Mouse (Mus musculus) MEL (cell line): ENCODE results near the gene Lefty1. TPM values are rescaled to one million over a fixed set of nuclear protein-coding genes. Genes with fewer than 3 reads are reported as not detected.

Source experiments
- DNase-seq: peaks from one replicate; pipeline ENCODE4 v3.0.0; 2011; ENCODE audit warnings: low read depth, low spot score
- H3K27ac ChIP-seq: 2 replicates; pipeline ENCODE4 v1.5.1; 2012; ENCODE audit warnings: low read depth, mild to moderate bottlenecking, control low read depth, low read length, moderate library complexity; ENCODE audit not compliant: control insufficient read depth
- H3K27me3 ChIP-seq, 2 experiments: fragments of 150-350 bp in 1 of 2; sonication (generic) in 1 of 2; 2 replicates each; pipeline ENCODE4 v1.6.1; 2012; ENCODE audit warnings: low read length in 2 of 2, mild to moderate bottlenecking in 2 of 2, improper control_type of control experiment in 1 of 2, moderate library complexity in 1 of 2; ENCODE audit not compliant: insufficient read depth in 2 of 2, control insufficient read depth in 1 of 2
- H3K36me3 ChIP-seq, 2 experiments: 2 replicates each; pipeline ENCODE4 v1.6.1; 2012 to 2014; ENCODE audit warnings: low read length in 2 of 2, improper control_type of control experiment in 1 of 2, inconsistent platforms in 1 of 2, mild to moderate bottlenecking in 1 of 2; ENCODE audit not compliant: insufficient read depth in 2 of 2, control insufficient read depth in 1 of 2
- H3K4me1 ChIP-seq, 2 experiments: fragments of 150-350 bp in 1 of 2; sonication (generic) in 1 of 2; 2 replicates each; pipeline ENCODE4 v1.6.1; 2012; ENCODE audit warnings: low read length in 2 of 2, improper control_type of control experiment in 1 of 2, mild to moderate bottlenecking in 1 of 2; ENCODE audit not compliant: insufficient read depth in 2 of 2, control insufficient read depth in 1 of 2
- H3K4me3 ChIP-seq, 2 experiments: fragments of 150-350 bp in 1 of 2; sonication (generic) in 1 of 2; 2 replicates each; pipeline ENCODE4 v1.5.1; 2012; ENCODE audit warnings: low read depth in 2 of 2, low read length in 2 of 2, mild to moderate bottlenecking in 2 of 2, moderate library complexity in 2 of 2, control low read depth in 1 of 2, improper control_type of control experiment in 1 of 2; ENCODE audit not compliant: control insufficient read depth in 1 of 2, insufficient read depth in 1 of 2
- H3K79me2 ChIP-seq: 2 replicates; pipeline ENCODE4 v1.6.1; 2012; ENCODE audit warnings: mild to moderate bottlenecking, low read length, moderate library complexity; ENCODE audit not compliant: control insufficient read depth, poor library complexity, insufficient read depth
- H3K9ac ChIP-seq: 2 replicates; pipeline ENCODE4 v1.6.1; 2012; ENCODE audit warnings: low read depth, mild to moderate bottlenecking, control low read depth, low read length, moderate library complexity; ENCODE audit not compliant: control insufficient read depth, poor library complexity, severe bottlenecking
- H3K9me3 ChIP-seq: fragments of 150-350 bp; sonication (generic); replicated peaks from 2 replicates; pipeline ENCODE4 v1.6.1; 2012; ENCODE audit warnings: mild to moderate bottlenecking, low read length, improper control_type of control experiment, moderate library complexity; ENCODE audit not compliant: insufficient read depth
- CTCF ChIP-seq, 3 experiments: IDR thresholded peaks in 2 of 3; conservative IDR thresholded peaks in 1 of 3; 2 replicates each; pipeline ENCODE4 v1.5.1; 2011 to 2012; ENCODE audit warnings: low read length in 3 of 3, low read depth in 2 of 3, mild to moderate bottlenecking in 2 of 3, improper control_type of control experiment in 1 of 3, inconsistent platforms in 1 of 3, mixed read lengths in 1 of 3, moderate library complexity in 1 of 3; ENCODE audit not compliant: control insufficient read depth in 1 of 3, insufficient read depth in 1 of 3, poor library complexity in 1 of 3, severe bottlenecking in 1 of 3
- ELF1 ChIP-seq: IDR thresholded peaks from 2 replicates; pipeline ENCODE4 v1.6.1; 2014; ENCODE audit warnings: low read depth, mild to moderate bottlenecking, inconsistent platforms, low read length, improper control_type of control experiment, moderate library complexity
- ETS1 ChIP-seq: IDR thresholded peaks from 2 replicates; pipeline ENCODE4 v1.6.1; 2012; ENCODE audit warnings: low read depth, mild to moderate bottlenecking, inconsistent platforms, low read length, improper control_type of control experiment, moderate library complexity
- GATA1 ChIP-seq: IDR thresholded peaks from 2 replicates; pipeline ENCODE4 v1.6.1; 2011; ENCODE audit warnings: low read depth, low read length, improper control_type of control experiment
- KAT2A ChIP-seq: conservative IDR thresholded peaks from 2 replicates; pipeline ENCODE4 v1.6.1; 2012; ENCODE audit warnings: low read depth, low read length, improper control_type of control experiment, inconsistent platforms
- MAX ChIP-seq: IDR thresholded peaks from 2 replicates; pipeline ENCODE4 v1.6.1; 2011; ENCODE audit warnings: low read length, improper control_type of control experiment
- MEF2A ChIP-seq: IDR thresholded peaks from 2 replicates; pipeline ENCODE4 v1.6.1; 2014; ENCODE audit warnings: low read depth, mild to moderate bottlenecking, inconsistent platforms, low read length, improper control_type of control experiment; ENCODE audit not compliant: poor library complexity, insufficient replicate concordance, severe bottlenecking; ENCODE audit errors: extremely low read depth
- POLR2AphosphoS5 ChIP-seq: IDR thresholded peaks from 2 replicates; pipeline ENCODE4 v1.6.1; 2012; ENCODE audit warnings: low read depth, borderline replicate concordance, mild to moderate bottlenecking, inconsistent platforms, low read length, moderate library complexity, mixed read lengths
- RAD21 ChIP-seq: IDR thresholded peaks from 2 replicates; pipeline ENCODE4 v1.6.1; 2011; ENCODE audit warnings: mild to moderate bottlenecking, low read depth, low read length, improper control_type of control experiment
- SIN3A ChIP-seq: IDR thresholded peaks from 2 replicates; pipeline ENCODE4 v1.6.1; 2012; ENCODE audit warnings: low read length, improper control_type of control experiment, inconsistent platforms
- SMC3 ChIP-seq: IDR thresholded peaks from 2 replicates; pipeline ENCODE4 v1.6.1; 2011; ENCODE audit warnings: low read depth, low read length, improper control_type of control experiment
- TCF12 ChIP-seq: IDR thresholded peaks from 2 replicates; pipeline ENCODE4 v1.6.1; 2014; ENCODE audit warnings: low read depth, mild to moderate bottlenecking, inconsistent platforms, low read length, improper control_type of control experiment, moderate library complexity
- USF1 ChIP-seq: IDR thresholded peaks from 2 replicates; pipeline ENCODE4 v1.6.1; 2014; ENCODE audit warnings: low read depth, mild to moderate bottlenecking, inconsistent platforms, low read length, improper control_type of control experiment, moderate library complexity
- USF2 ChIP-seq, 2 experiments: IDR thresholded peaks; 2 replicates each; pipeline ENCODE4 v1.6.1; 2011 to 2012; ENCODE audit warnings: improper control_type of control experiment in 2 of 2, low read length in 2 of 2, borderline replicate concordance in 1 of 2, inconsistent platforms in 1 of 2, low read depth in 1 of 2, mild to moderate bottlenecking in 1 of 2; ENCODE audit not compliant: insufficient read depth in 1 of 2
- ZC3H11A ChIP-seq: IDR thresholded peaks from 2 replicates; pipeline ENCODE4 v1.6.1; 2012; ENCODE audit warnings: low read depth, mild to moderate bottlenecking, inconsistent platforms, low read length, improper control_type of control experiment
- ZMIZ1 ChIP-seq: IDR thresholded peaks from 2 replicates; pipeline ENCODE4 v1.6.1; 2012; ENCODE audit warnings: low read depth, mild to moderate bottlenecking, inconsistent platforms, low read length, improper control_type of control experiment, moderate library complexity
- ZNF384 ChIP-seq: IDR thresholded peaks from 2 replicates; pipeline ENCODE4 v1.6.1; 2012; ENCODE audit warnings: low read depth, mild to moderate bottlenecking, inconsistent platforms, low read length, improper control_type of control experiment
- polyA plus RNA-seq, 2 experiments: library from polyadenylated mRNA; stranded (reverse) in 1 of 2; unstranded in 1 of 2; fragments of >175 nt in 1 of 2; fragments of >200 nt in 1 of 2; gene quantifications; 2 replicates each; pipeline versions ENCODE4 v1.2.1 to v1.2.4; 2012; ENCODE audit warnings: low replicate concordance in 2 of 2, low read depth in 1 of 2; ENCODE audit not compliant: insufficient read length in 2 of 2, insufficient read depth in 1 of 2, missing spikeins in 1 of 2
- total RNA-seq: library from RNA; depleted of rRNA; stranded (reverse); fragments of 300-350 nt; gene quantifications from 2 replicates; pipeline ENCODE4 v1.2.3, GENCODE M21; 2012

Lefty1 gene
- total and polyA plus RNA-seq, 3 experiments = 5.1 to 6.4 TPM; not detected in 1

GRCm38 (mm10) chr1:180974126-180974746, 39.4 kb downstream of the Lefty1 start:
- Histone ChIP-seq H3K36me3 (no peaks in the 10 kb centered on the region), H3K9me3 (no peaks in the 10 kb centered on the region), H3K9ac (no peak overlapping the region), H3K27ac (no peak overlapping the region), H3K79me2 (no peaks in the 10 kb centered on the region), H3K4me1 (no peaks in the 10 kb centered on the region), H3K4me3 (no peak overlapping the region), H3K27me3 (no peaks in the 10 kb centered on the region)
- TF ChIP-seq USF2 (IDR thresholded peaks at IDR 0.05; ENCODE audit: borderline replicate concordance in 1 of 2, insufficient read depth in 1 of 2, low read depth in 1 of 2, low read length in 2 of 2) (no peak), SIN3A (peak; percentile 38; the same call in 1 of the 2 replicates), MEF2A (no peak), ZMIZ1 (no peak), TCF12 (no peak), ELF1 (no peak), ZNF384 (peak; percentile 74), ZC3H11A (peak; percentile 74), RAD21 (peak; percentile 67), MAX (no peak), CTCF (IDR thresholded peaks at IDR 0.05 in 2 of 3, conservative IDR thresholded peaks at IDR 0.05 in 1 of 3; ENCODE audit: control insufficient read depth in 1 of 3, insufficient read depth in 1 of 3, low read depth in 2 of 3, low read length in 3 of 3, poor library complexity in 1 of 3, severe bottlenecking in 1 of 3) (peak; percentile 47 to 88 (median 87)), GATA1 (no peak), POLR2AphosphoS5 (no peak), SMC3 (peak; percentile 89), KAT2A (no peak), USF1 (no peak)
- DNase-seq = peak; percentile 68

- H3K27me3 ChIP-seq = no peaks in the 10 kb centered on the region
- TF ChIP-seq CTCF (IDR thresholded peaks at IDR 0.05 in 2 of 3, conservative IDR thresholded peaks at IDR 0.05 in 1 of 3; ENCODE audit: control insufficient read depth in 1 of 3, insufficient read depth in 1 of 3, low read depth in 2 of 3, low read length in 3 of 3, poor library complexity in 1 of 3, severe bottlenecking in 1 of 3) = peak; percentile 85 to 92 (median 89)
- no peak for TF ChIP-seq USF2 (IDR thresholded peaks at IDR 0.05; ENCODE audit: borderline replicate concordance in 1 of 2, insufficient read depth in 1 of 2, low read depth in 1 of 2, low read length in 2 of 2)
- no peak for TF ChIP-seq ETS1
- TF ChIP-seq RAD21 = peak; percentile 46
- no peak for TF ChIP-seq KAT2A
- TF ChIP-seq SMC3 = peak; percentile 74
- peak; percentile 72 for DNase-seq
- peaks cover 0 to under 1% of the 10 kb centered on the region in 2 experiments; a peak in 2 of 4 replicates for H3K4me1 ChIP-seq
- no peaks in the 10 kb centered on the region for H3K9me3 ChIP-seq
- H3K4me3 ChIP-seq = no peak overlapping the region
- H3K79me2 ChIP-seq = no peaks in the 10 kb centered on the region; the same call in 1 of the 2 replicates
- H3K9ac ChIP-seq = no peak overlapping the region
- H3K36me3 ChIP-seq = 0 out of 4 replicates have a peak, but pooled peaks cover 0 to under 1% of the 10 kb centered on the region in 2 experiments
- no peak overlapping the region for H3K27ac ChIP-seq
Measured at GRCm38 (mm10) chr1:180976110-180976679, 41.4 kb downstream of the Lefty1 start.
